Mouse (Mus musculus): Measurements from ENCODE around the gene Kcnk15.

Kcnk15 gene

GRCm38 (mm10) chr2:163874877-163875276 lies 21.4 kb downstream of the Kcnk15 start:
- no peak for DNase-seq (ENCODE audit: extremely low spot score, low read depth, low spot score)

GRCm38 (mm10) chr2:163875484-163875883 lies 22.0 kb downstream of the Kcnk15 start:
- DNase-seq (ENCODE audit: extremely low spot score, low read depth, low spot score) = no peak

GRCm38 (mm10) chr2:163876830-163877498 lies 23.5 kb downstream of the Kcnk15 start:
- DNase-seq (ENCODE audit: extremely low spot score, low read depth, low spot score) = no peak

GRCm38 (mm10) chr2:163880891-163881290 lies 27.4 kb downstream of the Kcnk15 start:
- DNase-seq (ENCODE audit: extremely low spot score, low read depth, low spot score) = no peak

GRCm38 (mm10) chr2:163882859-163883652 lies 29.6 kb downstream of the Kcnk15 start:
- no peak for DNase-seq (ENCODE audit: extremely low spot score, low read depth, low spot score)

GRCm38 (mm10) chr2:163889411-163889810 lies 36.0 kb downstream of the Kcnk15 start:
- no peak for DNase-seq (ENCODE audit: extremely low spot score, low read depth, low spot score)

- DNase-seq (ENCODE audit: extremely low spot score, low read depth, low spot score) = no peak
Observed at GRCm38 (mm10) chr2:163890586-163890985, 37.1 kb downstream of the Kcnk15 start.

GRCm38 (mm10) chr2:163891271-163891670 lies 37.8 kb downstream of the Kcnk15 start:
- DNase-seq (ENCODE audit: extremely low spot score, low read depth, low spot score) = no peak

GRCm38 (mm10) chr2:163893446-163894370 lies 40.3 kb downstream of the Kcnk15 start:
- DNase-seq (ENCODE audit: extremely low spot score, low read depth, low spot score) = no peak

- no peak for DNase-seq (ENCODE audit: extremely low spot score, low read depth, low spot score)
Observed at GRCm38 (mm10) chr2:163895156-163895555, 41.7 kb downstream of the Kcnk15 start.

GRCm38 (mm10) chr2:163897026-163897425 lies 43.6 kb downstream of the Kcnk15 start:
- no peak for DNase-seq (ENCODE audit: extremely low spot score, low read depth, low spot score)

GRCm38 (mm10) chr2:163897988-163898535 lies 44.6 kb downstream of the Kcnk15 start:
- no peak for DNase-seq (ENCODE audit: extremely low spot score, low read depth, low spot score)

GRCm38 (mm10) chr2:163899910-163900411 lies 46.5 kb downstream of the Kcnk15 start:
- DNase-seq (ENCODE audit: extremely low spot score, low read depth, low spot score) = no peak

GRCm38 (mm10) chr2:163901043-163901442 lies 47.6 kb downstream of the Kcnk15 start:
- no peak for DNase-seq (ENCODE audit: extremely low spot score, low read depth, low spot score)

- DNase-seq (ENCODE audit: extremely low spot score, low read depth, low spot score) = no peak
Observed at GRCm38 (mm10) chr2:163902448-163902847, 49.0 kb downstream of the Kcnk15 start.

GRCm38 (mm10) chr2:163903461-163903860 lies 50.0 kb downstream of the Kcnk15 start:
- no peak for DNase-seq (ENCODE audit: extremely low spot score, low read depth, low spot score)

- DNase-seq (ENCODE audit: extremely low spot score, low read depth, low spot score) = no peak
Observed at GRCm38 (mm10) chr2:163904323-163904722, 50.9 kb downstream of the Kcnk15 start.

GRCm38 (mm10) chr2:163907131-163907530 lies 53.7 kb downstream of the Kcnk15 start:
- no peak for DNase-seq (ENCODE audit: extremely low spot score, low read depth, low spot score)

All from hindlimb bud, embryonic 11.5 days (tissue).